Mouse (Mus musculus) layer of hippocampus, adult 18-20 months (tissue): ENCODE results near the gene Hoxa11. TPM values are rescaled to one million over a fixed set of nuclear protein-coding genes. Genes with fewer than 3 reads are reported as not detected.
A peak's percentile ranks its signal among the peaks of the same experiment; 100 is the strongest.

Source experiments
- DNase-seq, 2 experiments: peaks; one replicate each; pipeline ENCODE4 v3.0.0; 2022; ENCODE audit warnings: low spot score in 2 of 2
- total RNA-seq, 2 experiments: library from RNA; stranded (reverse); gene quantifications; 2 replicates each; pipeline ENCODE4 v1.2.3; 2021

Gene Hoxa11
- total RNA-seq, 2 experiments from 2014 or later: not detected

GRCm38 (mm10) chr6:52221337-52221992 lies 24.1 kb downstream of the Hoxa11 start, which contains the start of gene Hoxa7:
TSS of gene Hoxa7 (minus strand) at chr6:52221854.
- peak; percentile 73 to 88 for DNase-seq

GRCm38 (mm10) chr6:52220865-52221310 lies 24.7 kb downstream of the Hoxa11 start:
- DNase-seq: no peak

- DNase-seq: no peak
Measured at GRCm38 (mm10) chr6:52220003-52220864, 25.4 kb downstream of the Hoxa11 start.

GRCm38 (mm10) chr6:52219234-52219942 lies 26.2 kb downstream of the Hoxa11 start:
- no peak for DNase-seq

GRCm38 (mm10) chr6:52218643-52219215 lies 26.9 kb downstream of the Hoxa11 start:
- no peak for DNase-seq

GRCm38 (mm10) chr6:52217895-52218642 lies 27.5 kb downstream of the Hoxa11 start:
- no peak for DNase-seq

- no peak for DNase-seq
Measured at GRCm38 (mm10) chr6:52217459-52217768, 28.2 kb downstream of the Hoxa11 start.

- no peak for DNase-seq
Measured at GRCm38 (mm10) chr6:52216691-52217458, 28.7 kb downstream of the Hoxa11 start.

- no peak for DNase-seq
Measured at GRCm38 (mm10) chr6:52215771-52216535, 29.7 kb downstream of the Hoxa11 start.

- no peak for DNase-seq
Measured at GRCm38 (mm10) chr6:52215070-52215469, 30.5 kb downstream of the Hoxa11 start.

GRCm38 (mm10) chr6:52214271-52214670 lies 31.3 kb downstream of the Hoxa11 start:
- DNase-seq: no peak

- no peak for DNase-seq
Measured at GRCm38 (mm10) chr6:52213119-52213986, 32.3 kb downstream of the Hoxa11 start, which contains the start of the genes Hoxa3 and Gm28308. TSS of gene Hoxa3 (minus strand) at chr6:52213336. TSS of gene Gm28308 (minus strand) at chr6:52213339.

GRCm38 (mm10) chr6:52212556-52213118 lies 33.0 kb downstream of the Hoxa11 start:
- DNase-seq: no peak

- DNase-seq: no peak
Measured at GRCm38 (mm10) chr6:52211961-52212360, 33.6 kb downstream of the Hoxa11 start.

GRCm38 (mm10) chr6:52211170-52211935 lies 34.3 kb downstream of the Hoxa11 start:
- DNase-seq: peak; percentile 28 to 50

GRCm38 (mm10) chr6:52209685-52210046 lies 35.9 kb downstream of the Hoxa11 start:
- no peak for DNase-seq
